In the genomic region with DNA sequence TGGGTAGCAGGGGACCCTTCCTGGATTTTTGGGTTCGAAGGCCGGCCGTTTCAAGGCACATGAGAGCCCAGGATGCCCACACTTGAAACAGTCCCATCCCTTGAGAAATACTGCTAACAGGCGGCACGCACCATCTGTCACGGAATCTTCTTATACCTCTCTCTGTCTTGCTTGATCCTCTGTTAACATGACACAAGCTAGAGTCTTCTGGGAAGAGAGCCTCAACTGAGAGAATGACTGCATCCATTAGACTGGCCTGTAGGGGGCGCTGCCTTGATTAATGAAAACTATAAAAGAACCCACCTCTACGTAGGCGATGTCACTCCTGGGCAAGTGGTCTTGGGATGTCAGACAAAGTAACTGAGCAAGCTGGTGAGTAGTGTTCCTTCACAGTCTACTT, we compare ENCODE assay signal across 11 mouse cellular contexts. TPM values are rescaled to one million over a fixed set of nuclear protein-coding genes. Genes with fewer than 3 reads are reported as not detected.
DNase-seq lines count a peak whose midpoint lies in the region; ATAC-seq and TF ChIP-seq lines count a peak whose summit lies in the region.
"Had no signal": no experiment of that assay in that cellular context is flagged by ENCODE, and none has a peak within 500 bp of the region (broad histone marks: within the 10 kb centered on the region; RNA-seq: fewer than 3 reads in every experiment).

No protein-coding gene starts in this region.

- no peak overlapping the region for H3K27ac ChIP-seq in heart, postnatal 0 days (ENCODE audit: low read depth)
- no peak overlapping the region for H3K27ac ChIP-seq in heart, embryonic 10.5 days
- H3K27ac ChIP-seq: intestine, embryonic 15.5 days; limb, embryonic 15.5 days had no signal

- H3K4me2 ChIP-seq in heart, postnatal 0 days (ENCODE audit: low read depth, low read length) = no peak overlapping the region
- H3K4me2 ChIP-seq: intestine, embryonic 15.5 days; limb, embryonic 15.5 days had no signal

- no peak for DNase-seq in heart, postnatal 0 days (ENCODE audit: low spot score)
- no peak for DNase-seq in heart, embryonic 10.5 days (ENCODE audit: low spot score)
- DNase-seq in thymus, postnatal 0 days (ENCODE audit: low spot score) = peak; percentile 17
- no peak for DNase-seq in thymus, postnatal 36 days
- DNase-seq in left cerebral cortex, postnatal 14 days (ENCODE audit: low spot score in 2 of 2) = peak; percentile 55
- no peak for DNase-seq in ovary, adult 18-20 months (ENCODE audit: low spot score)
- DNase-seq: gastrocnemius, postnatal 14 days had no signal

- peak; percentile 25 for TF ChIP-seq CTCF in heart, postnatal 0 days (IDR thresholded peaks at IDR 0.05; ENCODE audit: low read depth)

- no peak for ATAC-seq in heart, postnatal 0 days (ENCODE audit: insufficient read depth, low read depth)
- ATAC-seq in activated CD4-positive, CD25-positive, alpha-beta regulatory T cell, adult 4 months = no peak
- ATAC-seq in megakaryocyte-erythroid progenitor cell, adult 5-6 weeks (replicated peaks; ENCODE audit: low FRiP score, low TSS enrichment, poor library complexity, severe bottlenecking) = no peak
- ATAC-seq: intestine, embryonic 15.5 days had no signal

- H3K36me3 ChIP-seq in heart, postnatal 0 days (replicated peaks; ENCODE audit: control insufficient read depth, insufficient read depth, low read length) = no peaks in the 10 kb centered on the region
- H3K36me3 ChIP-seq in heart, embryonic 10.5 days = peaks cover 10% of the 10 kb centered on the region
- H3K36me3 ChIP-seq: intestine, embryonic 15.5 days; limb, embryonic 15.5 days had no signal

- H3K9ac ChIP-seq in heart, postnatal 0 days (replicated peaks; ENCODE audit: low read depth, low read length) = no peak overlapping the region
- H3K9ac ChIP-seq: intestine, embryonic 15.5 days; limb, embryonic 15.5 days had no signal

- H3K27me3 ChIP-seq in heart, postnatal 0 days (ENCODE audit: control insufficient read depth, insufficient read depth, low read length) = no peaks in the 10 kb centered on the region
- no peaks in the 10 kb centered on the region for H3K27me3 ChIP-seq in heart, embryonic 10.5 days (ENCODE audit: insufficient read depth, poor library complexity, severe bottlenecking)
- H3K27me3 ChIP-seq: intestine, embryonic 15.5 days; limb, embryonic 15.5 days had no signal

- intact Hi-C loops in left cerebral cortex, postnatal 14 days (cut with DNase I) = loop anchor here (5.0 kb wide), 1 partner anchor 49 kb away; no protein-coding TSS in a partner anchor

- WGBS in heart, postnatal 0 days = 91% methylated on average over 9 of the region's 9 CpGs
- WGBS in heart, embryonic 10.5 days = 89% methylated on average over 9 of the region's 9 CpGs

- 0 out of 2 replicates have a peak, but pooled peaks cover 3% of the 10 kb centered on the region for H3K9me3 ChIP-seq in heart, postnatal 0 days (replicated peaks; ENCODE audit: control insufficient read depth, low read length)
- no peaks in the 10 kb centered on the region for H3K9me3 ChIP-seq in heart, embryonic 10.5 days
- H3K9me3 ChIP-seq: intestine, embryonic 15.5 days; limb, embryonic 15.5 days had no signal

- TF ChIP-seq EP300 in heart, postnatal 0 days (IDR thresholded peaks at IDR 0.05; ENCODE audit: low read depth) = no peak

- no peak overlapping the region for H3K4me3 ChIP-seq in heart, postnatal 0 days (ENCODE audit: low read depth, low read length)
- H3K4me3 ChIP-seq in heart, embryonic 10.5 days = no peak overlapping the region
- H3K4me3 ChIP-seq: intestine, embryonic 15.5 days; limb, embryonic 15.5 days had no signal

- H3K4me1 ChIP-seq in heart, postnatal 0 days (ENCODE audit: control insufficient read depth, insufficient read depth) = peaks cover 18% of the 10 kb centered on the region
- peaks cover 34% of the 10 kb centered on the region for H3K4me1 ChIP-seq in heart, embryonic 10.5 days
- H3K4me1 ChIP-seq: intestine, embryonic 15.5 days had no signal

RNA-seq across cellular contexts. Expression of a gene that starts 13.2 kb away (rescaled TPM):
- 21.0 and 31.0 TPM in 2 replicates for total RNA-seq in heart, postnatal 0 days (2014; rRNA removed; ENCODE audit: low replicate concordance)
- 7.7 and 13.2 TPM in 2 replicates for polyA plus RNA-seq in heart, postnatal 0 days (2015; fragmentation: Nextera tagmentation; extraction: Ambion mirVana)
- 23.3 and 24.9 TPM in 2 replicates for polyA plus RNA-seq in heart, embryonic 10.5 days (2016; fragmentation: Nextera tagmentation; extraction: Ambion mirVana)
- polyA plus RNA-seq in thymus, postnatal 0 days (2015; fragmentation: Nextera tagmentation; extraction: Ambion mirVana) = 15.5 and 16.5 TPM in 2 replicates
- total RNA-seq in left cerebral cortex, postnatal 14 days (2021) = 10 to 100 TPM; 47.9 to 50.6 TPM
- 10 to 100 TPM; 11.9 to 13.0 TPM for polyA plus RNA-seq in activated CD4-positive, CD25-positive, alpha-beta regulatory T cell, adult 4 months (2017; shearing (Covaris generic))
- total RNA-seq in megakaryocyte-erythroid progenitor cell, adult 5-6 weeks (2014; fragmentation: Nextera tagmentation) = 29.6 and 46.1 TPM in 2 replicates
- 17.8 and 22.7 TPM in 2 replicates for total RNA-seq in megakaryocyte-erythroid progenitor cell, adult 5-6 weeks (2017)

Comparison
In these comparisons a context has a peak if more than half of its experiments do, and no peak if none do; other contexts are left out.
1. DNase-seq: peak in thymus, postnatal 0 days (single experiment) and left cerebral cortex, postnatal 14 days (2 of 2); none in heart, postnatal 0 days (single experiment), heart, embryonic 10.5 days (single experiment), thymus, postnatal 36 days (0 of 2) and ovary, adult 18-20 months (single experiment).